ENCODE assay signal across 11 mouse cellular contexts in the genomic region with DNA sequence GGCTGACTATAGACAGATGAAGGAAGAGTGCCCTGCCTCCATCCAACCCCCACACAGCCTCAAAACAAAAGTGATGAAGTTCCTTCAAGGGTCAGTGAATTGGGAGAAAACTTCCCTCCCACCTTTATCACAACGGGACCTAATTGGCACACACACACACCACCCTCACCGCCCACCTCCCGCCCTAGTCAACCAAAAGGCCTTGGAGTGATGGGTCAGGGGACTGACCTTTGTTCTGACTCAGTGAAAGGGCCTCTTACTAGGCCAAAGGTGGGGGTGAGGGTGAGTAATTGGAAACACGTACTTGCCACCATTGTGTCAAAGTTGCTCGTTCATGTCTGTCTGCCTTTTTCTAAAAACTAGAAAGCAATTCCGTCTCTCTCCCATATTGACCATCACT.
A peak's percentile ranks its signal among the peaks of the same experiment; 100 is the strongest.
DNase-seq lines count a peak whose midpoint lies in the region; ATAC-seq and TF ChIP-seq lines count a peak whose summit lies in the region.
"Had no signal": no experiment of that assay in that cellular context is flagged by ENCODE, and none has a peak within 500 bp of the region (broad histone marks: within the 10 kb centered on the region; RNA-seq: fewer than 3 reads in every experiment).

No protein-coding gene starts in this region.

- intact Hi-C loops in heart, postnatal 10 days (cut with DNase I) = no loop called here

- H3K4me3 ChIP-seq in embryonic fibroblast, embryonic 13.5 days (ENCODE audit: insufficient read depth, low read length) = no peak overlapping the region
- no peak overlapping the region for H3K4me3 ChIP-seq in hindbrain, embryonic 14.5 days (replicated peaks; ENCODE audit: low read length)
- no peak overlapping the region for H3K4me3 ChIP-seq in midbrain, postnatal 0 days (ENCODE audit: low read depth, low read length)
- H3K4me3 ChIP-seq: intestine, embryonic 15.5 days; limb, embryonic 12.5 days; lung, embryonic 15.5 days had no signal

- 26% methylated on average over 6 of the region's 6 CpGs for WGBS in hindbrain, embryonic 14.5 days
- WGBS in midbrain, postnatal 0 days = 38% methylated on average over 6 of the region's 6 CpGs

- H3K4me2 ChIP-seq in hindbrain, embryonic 14.5 days (replicated peaks) = peak overlapping the region; percentile 73
- H3K4me2 ChIP-seq in midbrain, postnatal 0 days (ENCODE audit: low read depth, low read length, poor library complexity, severe bottlenecking) = peak overlapping the region; percentile 55; the same call in 1 of the 2 replicates
- H3K4me2 ChIP-seq: intestine, embryonic 15.5 days; limb, embryonic 12.5 days; lung, embryonic 15.5 days had no signal

- H3K27ac ChIP-seq in embryonic fibroblast, embryonic 13.5 days (ENCODE audit: insufficient read depth, low read length) = peak overlapping the region; percentile 92
- H3K27ac ChIP-seq in hindbrain, embryonic 14.5 days = peak overlapping the region; percentile 99
- peak overlapping the region; percentile 97 for H3K27ac ChIP-seq in midbrain, postnatal 0 days (ENCODE audit: low read depth, low read length)
- H3K27ac ChIP-seq: intestine, embryonic 15.5 days; lung, embryonic 15.5 days had no signal

- no peaks in the 10 kb centered on the region for H3K27me3 ChIP-seq in hindbrain, embryonic 14.5 days (ENCODE audit: control insufficient read depth, insufficient read depth, low read length)
- H3K27me3 ChIP-seq in midbrain, postnatal 0 days (ENCODE audit: insufficient read depth, low read length) = no peaks in the 10 kb centered on the region
- H3K27me3 ChIP-seq: intestine, embryonic 15.5 days; limb, embryonic 12.5 days had no signal

- ATAC-seq in hindbrain, embryonic 14.5 days (ENCODE audit: low FRiP score) = no peak
- no peak for ATAC-seq in midbrain, postnatal 0 days (ENCODE audit: low FRiP score)
- ATAC-seq in granulocyte monocyte progenitor cell, adult 5-6 weeks (replicated peaks; ENCODE audit: poor library complexity, severe bottlenecking) = no peak
- ATAC-seq: intestine, embryonic 15.5 days had no signal

- H3K9ac ChIP-seq in hindbrain, embryonic 14.5 days = peak overlapping the region; percentile 66; the same call in 1 of the 2 replicates
- H3K9ac ChIP-seq in midbrain, postnatal 0 days (replicated peaks; ENCODE audit: low read length, poor library complexity, severe bottlenecking) = no peak overlapping the region
- H3K9ac ChIP-seq: intestine, embryonic 15.5 days; limb, embryonic 12.5 days; lung, embryonic 15.5 days had no signal

- peaks cover 8% of the 10 kb centered on the region for H3K4me1 ChIP-seq in embryonic fibroblast, embryonic 13.5 days (ENCODE audit: control insufficient read depth, insufficient read depth, low read length)
- H3K4me1 ChIP-seq in hindbrain, embryonic 14.5 days (replicated peaks; ENCODE audit: control insufficient read depth, insufficient read depth, low read length) = peaks cover 25% of the 10 kb centered on the region
- H3K4me1 ChIP-seq in midbrain, postnatal 0 days (ENCODE audit: insufficient read depth, low read length) = peaks cover 8% of the 10 kb centered on the region; the same call in 1 of the 2 replicates

- no peak for TF ChIP-seq POLR2A in embryonic fibroblast, embryonic 13.5 days (IDR thresholded peaks at IDR 0.05; ENCODE audit: low read depth, low read length)

- no peaks in the 10 kb centered on the region for H3K9me3 ChIP-seq in hindbrain, embryonic 14.5 days (ENCODE audit: control insufficient read depth, low read length)
- H3K9me3 ChIP-seq in midbrain, postnatal 0 days (ENCODE audit: low read length) = no peaks in the 10 kb centered on the region
- H3K9me3 ChIP-seq: intestine, embryonic 15.5 days; limb, embryonic 12.5 days; lung, embryonic 15.5 days had no signal

- peak; percentile 47 for DNase-seq in embryo, embryonic 10.5 days (ENCODE audit: low spot score)
- no peak for DNase-seq in hindbrain, embryonic 14.5 days (ENCODE audit: low spot score)
- DNase-seq in midbrain, postnatal 0 days (ENCODE audit: low spot score) = no peak
- no peak for DNase-seq in layer of hippocampus, postnatal 36 days
- no peak for DNase-seq in heart, postnatal 10 days
- DNase-seq: thymus, adult 2 months had no signal

- no peak for TF ChIP-seq CTCF in embryonic fibroblast, embryonic 13.5 days (IDR thresholded peaks at IDR 0.05; ENCODE audit: borderline replicate concordance, insufficient read depth, low read length)
- no peak for TF ChIP-seq CTCF in midbrain, postnatal 0 days (IDR thresholded peaks at IDR 0.05)

- no peaks in the 10 kb centered on the region for H3K36me3 ChIP-seq in hindbrain, embryonic 14.5 days (replicated peaks; ENCODE audit: control insufficient read depth, insufficient read depth)
- H3K36me3 ChIP-seq in midbrain, postnatal 0 days (ENCODE audit: insufficient read depth, low read length) = no peaks in the 10 kb centered on the region
- H3K36me3 ChIP-seq: intestine, embryonic 15.5 days; limb, embryonic 12.5 days; lung, embryonic 15.5 days had no signal
